Mouse (Mus musculus) erythroid progenitor cell, adult 5-6 weeks (primary cell): ENCODE data around the gene Osgep. TPM values are rescaled to one million over a fixed set of nuclear protein-coding genes. Genes with fewer than 3 reads are reported as not detected.
"Not testable (repeated sequence)": the region's sequence is repeated elsewhere in the genome, so short reads cannot be mapped to it uniquely, and the experiment has no call there.

ENCODE experiments used
- ATAC-seq: replicated peaks from 2 replicates; pipeline ENCODE4 v1.8.0; 2016; ENCODE audit warnings: moderate number of reproducible peaks, mild to moderate bottlenecking, moderate TSS enrichment, inconsistent platforms; ENCODE audit not compliant: poor library complexity, low FRiP score, severe bottlenecking
- total RNA-seq, 2 experiments: library from RNA; stranded (forward) in 1 of 2; stranded (reverse) in 1 of 2; fragments of 150-400 nt in 1 of 2; fragments of 186-747, 209-891 nt in 1 of 2; gene quantifications; 2 replicates each; pipeline versions ENCODE4 v1.2.3 to v1.2.4; 2015 to 2017; ENCODE audit warnings: low replicate concordance in 2 of 2

The Osgep gene
- total RNA-seq (2015; ENCODE audit: low replicate concordance): 39.3 and 75.5 TPM in 2 replicates
- 14.8 and 16.6 TPM in 2 replicates for total RNA-seq (2017; ENCODE audit: low replicate concordance)

DNA sequence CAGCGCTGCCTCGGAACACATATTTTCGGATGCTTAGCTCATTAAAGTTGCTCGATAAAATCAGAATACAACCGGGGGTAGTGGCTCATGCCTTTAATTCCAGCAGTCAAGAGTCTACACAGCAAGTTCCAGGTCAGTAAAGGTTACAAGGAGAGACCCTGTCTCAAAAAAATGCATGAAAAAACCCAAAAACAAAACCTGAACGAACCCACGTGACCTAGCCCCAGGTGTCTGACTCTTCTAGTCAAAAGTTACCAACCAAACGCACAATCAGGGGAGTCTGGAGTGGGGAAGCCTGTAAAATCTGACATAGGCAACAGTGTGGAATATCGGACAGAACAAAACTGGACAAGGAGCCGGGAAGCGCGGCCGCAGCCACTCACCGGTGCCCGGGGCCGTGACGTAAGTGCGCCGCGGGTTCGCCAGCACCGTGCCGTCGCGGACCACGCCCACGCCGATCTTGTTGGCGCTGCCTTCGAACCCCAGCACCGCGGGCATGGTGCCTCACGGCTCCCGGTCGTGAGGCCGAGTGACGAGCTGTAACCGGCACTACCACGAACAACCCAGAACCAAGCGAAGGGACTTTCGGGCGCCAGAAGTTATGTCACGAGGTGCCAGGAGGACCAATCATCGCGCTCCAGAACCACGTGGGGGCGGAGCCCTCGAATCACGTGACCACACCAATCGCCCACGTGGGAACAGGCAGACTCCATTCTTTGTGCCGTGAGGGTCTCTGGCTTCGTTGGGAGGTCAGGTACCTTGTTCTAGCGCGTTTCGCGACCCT is at the start of gene Osgep, which contains the start of gene Apex1:
Gene Osgep (minus strand): TSS at position 613 of the 784 bp plus-strand sequence.
Gene Apex1 (plus strand): TSS at position 688 of the 784 bp plus-strand sequence.
- ATAC-seq: peak; percentile 90

- ATAC-seq: no peak
Measured at GRCm38 (mm10) chr14:50973700-50974099, 49.0 kb upstream of the Osgep start.

- not testable (repeated sequence) for ATAC-seq
Measured at GRCm38 (mm10) chr14:50973054-50973453, 48.4 kb upstream of the Osgep start.

DNA sequence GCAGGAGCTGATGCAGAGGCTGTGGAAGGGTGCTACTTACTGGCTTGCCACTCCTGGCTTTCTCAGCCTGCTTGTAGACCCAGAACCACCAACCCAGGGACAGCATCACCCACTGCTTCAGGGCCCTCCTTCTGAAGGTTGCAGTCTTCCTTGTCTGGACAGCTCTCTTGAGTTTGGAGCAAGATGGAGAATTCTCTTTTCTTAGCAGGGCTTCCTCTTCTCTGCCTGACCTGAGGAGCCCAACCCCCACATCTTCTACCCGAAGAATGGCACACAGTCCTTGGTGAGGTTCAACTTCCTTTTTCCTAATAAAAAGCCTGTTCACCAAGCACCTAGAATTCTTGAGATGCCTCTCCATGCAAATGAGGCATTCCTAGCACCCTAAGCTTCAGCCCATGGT is 46.1 kb upstream of the Osgep start:
- no peak for ATAC-seq

DNA sequence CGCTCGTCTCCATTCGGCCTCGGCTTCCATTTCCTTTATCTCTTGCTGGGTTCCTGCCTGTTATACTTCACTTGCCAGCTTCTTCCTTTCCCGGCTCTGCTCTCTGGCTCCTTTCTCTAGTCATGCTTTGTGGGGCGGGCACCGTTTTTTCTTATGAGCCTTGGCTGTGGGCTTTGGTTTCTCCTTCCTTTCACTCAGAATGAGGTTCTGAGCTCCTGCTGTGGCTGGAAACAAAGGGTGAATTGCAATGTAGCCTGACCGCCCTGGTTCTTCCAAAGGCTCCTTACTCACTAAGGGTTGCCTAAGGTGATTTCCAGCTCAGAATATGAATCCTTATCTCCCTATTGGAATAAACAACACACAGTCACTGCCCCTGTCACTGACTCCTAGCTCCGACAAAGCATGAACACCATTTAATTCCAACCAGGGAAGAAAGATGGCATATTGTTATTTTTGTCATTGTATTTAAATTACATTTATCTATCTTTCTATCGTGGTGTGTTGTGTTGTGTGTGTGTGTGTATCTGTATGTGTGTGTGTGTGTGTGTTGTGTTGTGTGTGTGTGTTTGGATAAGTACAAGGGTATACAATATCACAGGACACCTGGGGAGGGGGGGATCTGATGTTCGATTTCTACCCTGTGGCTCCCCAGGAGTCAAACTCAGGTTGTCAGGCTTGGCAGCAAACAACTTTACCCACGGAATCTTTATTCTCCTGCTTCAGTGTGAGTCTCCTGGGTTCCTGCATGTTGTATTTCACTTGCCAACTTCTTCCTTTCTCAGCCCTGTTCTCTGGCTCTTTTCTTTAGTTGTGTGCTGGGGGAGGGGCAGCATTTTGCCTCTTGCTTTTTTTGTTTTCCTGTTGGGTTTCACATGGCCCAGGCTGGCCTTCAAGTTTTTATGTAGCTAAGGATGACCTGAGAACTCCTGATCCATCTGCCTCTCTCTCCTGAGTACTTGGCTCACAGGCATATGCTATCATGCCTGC is 45.2 kb upstream of the Osgep start:
- no peak for ATAC-seq

- ATAC-seq: no peak
Measured at GRCm38 (mm10) chr14:50969041-50969440, 44.3 kb upstream of the Osgep start.

DNA sequence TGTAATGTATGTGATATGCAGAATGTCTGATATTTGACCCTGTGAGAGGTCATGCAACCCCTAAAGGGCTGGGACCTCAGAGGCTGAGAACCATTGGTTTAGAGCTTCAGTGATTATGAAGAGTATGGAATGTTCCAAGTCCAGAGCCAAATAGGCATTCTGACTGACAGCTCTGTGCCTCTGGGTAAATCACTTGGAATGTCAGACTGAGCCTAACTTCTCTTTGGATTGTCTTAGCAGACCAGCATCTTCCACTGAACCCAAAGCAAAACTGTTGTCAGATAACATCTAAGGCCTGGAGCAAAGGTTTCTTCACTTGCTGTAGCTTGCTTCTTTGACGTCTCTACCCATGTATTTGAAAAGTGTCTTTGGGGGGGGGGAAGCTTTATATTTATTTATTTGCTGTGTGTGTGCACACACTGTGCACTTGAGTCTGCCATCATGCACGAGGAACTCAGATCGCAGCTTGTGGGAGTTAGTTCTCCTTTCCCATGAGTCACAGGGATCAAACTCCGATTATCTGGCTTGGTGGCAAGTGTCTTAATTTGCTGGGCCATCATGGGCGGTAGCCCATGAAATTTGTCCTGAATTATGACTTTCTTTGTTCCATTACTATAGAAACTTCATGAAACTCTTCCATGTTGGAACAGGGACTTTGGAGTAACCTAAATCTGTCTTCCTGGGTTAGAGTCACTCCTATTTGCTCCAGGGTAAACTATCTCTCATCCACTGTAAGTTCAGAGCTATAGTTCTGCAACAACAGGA is 43.7 kb upstream of the Osgep start:
- no peak for ATAC-seq

DNA sequence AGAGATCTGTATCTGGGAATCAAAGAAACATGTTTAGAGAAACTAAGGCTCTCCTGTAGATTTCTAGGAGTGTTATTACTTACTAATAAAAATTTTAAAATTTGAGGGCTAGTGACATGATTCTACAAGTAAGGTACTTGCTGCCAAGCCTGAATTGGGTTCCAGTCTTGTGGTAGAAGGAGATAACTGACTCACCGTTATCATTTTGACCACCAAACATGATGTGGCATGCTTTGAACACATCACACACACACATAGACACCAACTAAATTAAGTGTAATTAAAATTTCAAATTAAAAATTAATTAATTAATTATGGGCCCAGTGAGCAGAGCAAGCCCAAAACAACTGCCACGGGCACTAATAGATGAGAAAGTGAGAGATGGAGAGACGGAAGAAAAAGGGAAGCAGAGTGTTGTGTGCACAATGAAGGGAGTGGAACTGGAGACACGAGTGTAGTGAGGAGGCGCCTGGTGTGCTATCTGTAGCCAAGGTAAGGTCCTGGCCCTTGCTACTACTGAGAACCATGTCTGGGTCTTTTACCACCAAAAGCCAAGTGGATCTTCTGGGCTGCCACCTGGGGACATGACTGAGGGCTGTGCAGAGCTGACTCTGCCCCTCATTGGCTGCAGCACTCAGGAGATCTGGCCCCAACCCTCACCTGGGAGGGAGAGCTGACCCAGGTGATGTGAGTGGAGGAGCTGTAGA is 33.7 kb upstream of the Osgep start:
- peak; percentile 54 for ATAC-seq

DNA sequence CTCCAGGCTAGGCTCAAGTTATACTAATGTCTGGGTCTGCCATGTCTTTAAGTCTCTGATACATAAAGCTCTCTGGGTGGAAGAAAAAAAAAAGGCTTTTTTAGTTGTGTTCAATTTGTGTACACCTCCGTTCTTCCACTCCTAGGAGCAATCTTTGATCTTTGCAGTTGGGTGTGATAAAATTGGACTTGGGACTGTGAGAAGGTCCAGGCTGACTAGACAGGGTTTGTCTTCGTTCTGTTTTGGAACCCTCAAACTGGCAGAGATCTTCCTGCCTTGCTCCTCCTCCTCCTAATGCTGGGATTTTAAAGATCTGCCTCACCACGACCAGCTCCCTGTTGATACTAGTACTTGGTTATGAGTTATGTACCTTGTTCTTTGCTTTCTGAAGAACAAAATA is 32.5 kb upstream of the Osgep start:
- ATAC-seq: peak; percentile 15; the same call in 1 of the 2 replicates

DNA sequence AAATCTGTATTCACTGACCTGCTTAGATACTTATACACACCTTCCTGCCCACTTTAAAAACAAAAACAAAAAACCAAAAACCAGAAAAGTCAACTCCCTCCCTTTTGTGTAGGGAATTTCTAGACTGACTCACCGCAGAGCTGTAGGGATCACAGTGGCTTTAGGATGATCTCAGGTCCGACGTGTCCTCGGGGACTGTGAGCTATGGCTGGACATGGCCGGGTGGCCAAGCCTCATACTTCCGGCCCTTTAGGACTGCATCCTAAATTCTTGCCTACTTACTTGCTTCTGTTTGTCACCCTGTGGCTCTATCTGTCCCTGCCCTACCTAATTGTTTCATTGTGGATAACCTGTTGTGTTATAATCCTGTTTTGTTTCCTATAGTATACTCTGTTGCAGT is 32.0 kb upstream of the Osgep start:
- not testable (repeated sequence) for ATAC-seq

DNA sequence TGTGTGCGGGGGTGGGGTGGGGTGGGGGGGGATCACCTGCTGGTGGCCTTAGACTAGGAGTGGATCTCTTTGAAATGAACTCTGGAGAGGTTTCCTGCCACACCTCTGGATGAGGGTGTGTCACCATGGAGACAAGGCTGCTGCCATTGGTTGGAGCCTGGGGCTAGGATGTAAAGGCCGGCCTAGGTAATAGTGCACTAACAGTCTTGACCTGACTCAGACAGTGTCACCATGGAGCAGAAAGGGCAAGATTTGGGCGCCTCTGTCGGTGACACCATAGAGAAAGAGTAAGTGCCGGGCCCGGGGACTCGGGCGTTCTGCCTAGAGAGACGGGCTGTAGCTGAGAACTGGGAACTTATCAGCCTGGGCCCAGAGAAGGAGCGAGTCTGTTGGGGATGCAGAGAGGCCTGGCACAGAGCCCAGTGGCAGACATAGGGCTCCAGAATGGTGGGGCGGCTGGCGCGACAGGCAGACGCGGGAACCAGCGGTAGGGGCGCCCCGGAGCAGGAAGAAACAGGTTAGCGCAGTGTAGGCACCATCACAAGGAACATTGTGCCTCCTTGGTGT is 31.3 kb upstream of the Osgep start, which contains the start of gene Pnp2:
Gene Pnp2 (plus strand): TSS at position 51 of the 567 bp plus-strand sequence.
- ATAC-seq: peak; percentile 82

DNA sequence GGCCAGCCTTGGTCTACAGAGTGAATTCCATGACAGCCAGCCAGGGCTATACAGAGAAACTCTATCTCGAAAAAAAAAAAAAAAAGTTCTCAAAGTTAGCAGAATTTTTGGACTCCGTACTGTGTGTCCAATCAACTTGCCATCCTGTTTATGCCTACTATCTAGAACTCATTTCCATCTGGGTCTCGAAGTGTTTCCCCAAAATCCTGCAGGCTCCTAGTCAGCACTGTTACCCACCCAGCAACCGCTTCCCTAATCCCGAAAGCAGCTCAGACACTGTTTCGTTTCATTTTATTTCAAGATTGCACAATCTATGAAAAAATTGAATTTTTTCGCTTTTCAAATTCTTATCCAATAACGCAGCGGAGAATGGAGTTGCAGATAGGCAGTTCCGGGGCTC is 30.8 kb upstream of the Osgep start:
- ATAC-seq: no peak

- not testable (repeated sequence) for ATAC-seq
Measured at GRCm38 (mm10) chr14:50945526-50945925, 20.8 kb upstream of the Osgep start.

DNA sequence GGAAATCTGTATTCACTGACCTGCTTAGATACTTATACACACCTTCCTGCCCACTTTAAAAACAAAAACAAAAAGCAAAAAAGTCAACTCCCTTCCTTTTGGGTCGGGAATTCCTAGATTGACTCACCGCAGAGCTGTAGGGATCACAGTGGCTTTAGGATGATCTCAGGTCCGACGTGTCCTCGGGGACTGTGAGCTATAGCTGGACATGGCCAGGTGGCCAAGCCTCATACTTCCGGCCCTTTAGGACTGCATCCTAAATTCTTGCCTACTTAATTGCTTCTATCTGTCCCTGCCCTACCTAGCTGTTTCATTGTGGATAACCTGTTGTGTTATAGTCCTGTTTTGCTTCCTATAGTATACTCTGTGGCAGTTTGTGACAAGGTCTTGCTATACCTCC is 20.4 kb upstream of the Osgep start:
- not testable (repeated sequence) for ATAC-seq

DNA sequence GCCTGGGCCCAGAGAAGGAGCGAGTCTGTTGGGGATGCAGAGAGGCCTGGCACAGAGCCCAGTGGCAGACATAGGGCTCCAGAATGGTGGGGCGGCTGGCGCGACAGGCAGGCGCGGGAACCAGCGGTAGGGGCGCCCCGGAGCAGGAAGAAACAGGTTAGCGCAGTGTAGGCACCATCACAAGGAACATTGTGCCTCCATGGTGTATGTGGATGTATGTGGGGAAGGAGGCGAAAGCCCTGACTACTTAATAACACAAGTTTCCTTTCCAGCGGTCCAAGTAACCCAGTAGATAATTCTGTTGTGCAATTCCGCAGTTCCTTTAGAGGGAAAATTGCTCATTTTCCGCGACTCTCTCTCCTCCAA is 20.0 kb upstream of the Osgep start:
- peak; percentile 86 for ATAC-seq

GRCm38 (mm10) chr14:50943932-50944667 is 19.4 kb upstream of the Osgep start, which contains the start of gene Gm49342:
TSS of gene Gm49342 (plus strand) at chr14:50944517.
- peak; percentile 89 for ATAC-seq

GRCm38 (mm10) chr14:50938940-50939339 is 14.2 kb upstream of the Osgep start:
- ATAC-seq: no peak
